Comparison of ENCODE assay signal across 11 mouse cellular contexts in genomic region chr9:101045710-101046338, GRCm38 (mm10). TPM values are rescaled to one million over a fixed set of nuclear protein-coding genes. Genes with fewer than 3 reads are reported as not detected.
DNase-seq lines count a peak whose midpoint lies in the region; ATAC-seq and TF ChIP-seq lines count a peak whose summit lies in the region.
"Had no signal": no experiment of that assay in that cellular context is flagged by ENCODE, and none has a peak within 500 bp of the region (broad histone marks: within the 10 kb centered on the region; RNA-seq: fewer than 3 reads in every experiment).

No protein-coding gene starts in this region.

- no peak for TF ChIP-seq POLR2A in small intestine, adult 2 months (IDR thresholded peaks at IDR 0.05; ENCODE audit: low read depth, low read length)

- WGBS in lung, embryonic 14.5 days = 36% methylated on average over 15 of the region's 15 CpGs
- 32% methylated on average over 15 of the region's 15 CpGs for WGBS in intestine, embryonic 16.5 days
- 48% methylated on average over 15 of the region's 15 CpGs for WGBS in kidney, postnatal 0 days
- WGBS in small intestine, adult 2 months = 8% methylated on average over 15 of the region's 15 CpGs

- H3K4me1 ChIP-seq in lung, embryonic 14.5 days (ENCODE audit: insufficient read depth) = peaks cover 9% of the 10 kb centered on the region; the same call in 1 of the 2 replicates
- peaks cover 8% of the 10 kb centered on the region for H3K4me1 ChIP-seq in intestine, embryonic 16.5 days (ENCODE audit: control insufficient read depth, insufficient read depth, low read length)
- H3K4me1 ChIP-seq in kidney, postnatal 0 days (replicated peaks; ENCODE audit: insufficient read depth, low read length) = peaks cover 5% of the 10 kb centered on the region
- H3K4me1 ChIP-seq in small intestine, adult 2 months (ENCODE audit: control insufficient read depth, insufficient read depth, insufficient read length, low read length) = peaks cover 2% of the 10 kb centered on the region; the same call in 1 of the 2 replicates
- H3K4me1 ChIP-seq: embryonic facial prominence, embryonic 12.5 days had no signal

- no peaks in the 10 kb centered on the region for H3K27me3 ChIP-seq in lung, embryonic 14.5 days (ENCODE audit: insufficient read depth, low read length)
- no peaks in the 10 kb centered on the region for H3K27me3 ChIP-seq in intestine, embryonic 16.5 days (replicated peaks; ENCODE audit: control insufficient read depth, insufficient read depth, low read length)
- H3K27me3 ChIP-seq in kidney, postnatal 0 days (ENCODE audit: insufficient read depth, low read length) = no peaks in the 10 kb centered on the region
- H3K27me3 ChIP-seq in small intestine, adult 2 months (ENCODE audit: control insufficient read depth, insufficient read depth, low read length) = no peaks in the 10 kb centered on the region
- H3K27me3 ChIP-seq: embryonic facial prominence, embryonic 12.5 days had no signal

- H3K4me3 ChIP-seq in lung, embryonic 14.5 days (ENCODE audit: low read depth, low read length) = no peak overlapping the region
- H3K4me3 ChIP-seq in intestine, embryonic 16.5 days (ENCODE audit: low read length) = 0 out of 2 replicates have a peak overlapping the region, but pooled peaks have one; percentile 3
- no peak overlapping the region for H3K4me3 ChIP-seq in kidney, postnatal 0 days (replicated peaks; ENCODE audit: low read depth, low read length)
- peak overlapping the region; percentile 38; the same call in 1 of the 2 replicates for H3K4me3 ChIP-seq in small intestine, adult 2 months (ENCODE audit: low read depth, low read length)
- H3K4me3 ChIP-seq: embryonic facial prominence, embryonic 12.5 days had no signal

- peak overlapping the region; percentile 40 for H3K4me2 ChIP-seq in lung, embryonic 14.5 days
- peak overlapping the region; percentile 46 for H3K4me2 ChIP-seq in intestine, embryonic 16.5 days (ENCODE audit: low read depth, low read length)
- 0 out of 2 replicates have a peak overlapping the region, but pooled peaks have one; percentile 7 for H3K4me2 ChIP-seq in kidney, postnatal 0 days (ENCODE audit: low read length)
- H3K4me2 ChIP-seq: embryonic facial prominence, embryonic 12.5 days; hindbrain, embryonic 14.5 days had no signal

- TF ChIP-seq CTCF in lung, embryonic 14.5 days (IDR thresholded peaks at IDR 0.05; ENCODE audit: low read depth) = no peak
- no peak for TF ChIP-seq CTCF in kidney, postnatal 0 days (IDR thresholded peaks at IDR 0.05; ENCODE audit: low read depth)
- no peak for TF ChIP-seq CTCF in small intestine, adult 2 months (IDR thresholded peaks at IDR 0.05; ENCODE audit: extremely low read depth, insufficient read length, insufficient replicate concordance, low read depth, low read length)

- H3K9me3 ChIP-seq in lung, embryonic 14.5 days (ENCODE audit: low read depth, low read length) = 0 out of 2 replicates have a peak, but pooled peaks cover 3% of the 10 kb centered on the region
- no peaks in the 10 kb centered on the region for H3K9me3 ChIP-seq in intestine, embryonic 16.5 days (ENCODE audit: control insufficient read depth, low read length)
- no peaks in the 10 kb centered on the region for H3K9me3 ChIP-seq in kidney, postnatal 0 days (replicated peaks; ENCODE audit: low read length)
- H3K9me3 ChIP-seq: embryonic facial prominence, embryonic 12.5 days had no signal

- peak overlapping the region; percentile 6; the same call in 1 of the 2 replicates for H3K27ac ChIP-seq in lung, embryonic 14.5 days (ENCODE audit: low read depth)
- peak overlapping the region; percentile 8 for H3K27ac ChIP-seq in intestine, embryonic 16.5 days (ENCODE audit: low read length)
- H3K27ac ChIP-seq in kidney, postnatal 0 days = peak overlapping the region; percentile 38
- H3K27ac ChIP-seq in small intestine, adult 2 months (ENCODE audit: insufficient read depth, low read depth, low read length) = peak overlapping the region; percentile 16; the same call in 1 of the 2 replicates
- H3K27ac ChIP-seq: embryonic facial prominence, embryonic 12.5 days; hindbrain, embryonic 14.5 days had no signal

- peak; percentile 56 for DNase-seq in lung, embryonic 14.5 days
- no peak for DNase-seq in lung, postnatal 36 days
- peak; percentile 23 for DNase-seq in kidney, postnatal 0 days (ENCODE audit: low spot score)
- DNase-seq in gastrocnemius, postnatal 10 days = no peak
- no peak for DNase-seq in gastrocnemius, postnatal 25 days
- DNase-seq: lung, postnatal 10 days; right cerebral cortex, postnatal 25 days had no signal

- H3K36me3 ChIP-seq in lung, embryonic 14.5 days (ENCODE audit: insufficient read depth) = no peaks in the 10 kb centered on the region
- no peaks in the 10 kb centered on the region for H3K36me3 ChIP-seq in intestine, embryonic 16.5 days (ENCODE audit: control insufficient read depth, insufficient read depth, low read length)
- no peaks in the 10 kb centered on the region for H3K36me3 ChIP-seq in kidney, postnatal 0 days (ENCODE audit: insufficient read depth, low read length)
- H3K36me3 ChIP-seq in small intestine, adult 2 months (ENCODE audit: control insufficient read depth, insufficient read depth, low read length) = no peaks in the 10 kb centered on the region
- H3K36me3 ChIP-seq: embryonic facial prominence, embryonic 12.5 days had no signal

- no peak overlapping the region for H3K9ac ChIP-seq in lung, embryonic 14.5 days
- H3K9ac ChIP-seq in intestine, embryonic 16.5 days (ENCODE audit: low read depth, low read length) = 0 out of 2 replicates have a peak overlapping the region, but pooled peaks have one; percentile 30
- H3K9ac ChIP-seq in kidney, postnatal 0 days (ENCODE audit: low read depth, low read length) = no peak overlapping the region
- H3K9ac ChIP-seq: embryonic facial prominence, embryonic 12.5 days; hindbrain, embryonic 14.5 days had no signal

- no peak for ATAC-seq in lung, embryonic 14.5 days (ENCODE audit: insufficient read depth)
- ATAC-seq in intestine, embryonic 16.5 days = peak; percentile 67
- no peak for ATAC-seq in kidney, postnatal 0 days (replicated peaks; ENCODE audit: low FRiP score, low read depth)

RNA-seq across cellular contexts. Expression of gene Pccb, which starts 11.1 kb away (rescaled TPM):
- polyA plus RNA-seq in lung, embryonic 14.5 days (2014; fragmentation: Nextera tagmentation; extraction: Ambion mirVana) = 22.3 and 22.4 TPM in 2 replicates
- 29.8 and 30.9 TPM in 2 replicates for polyA plus RNA-seq in intestine, embryonic 16.5 days (2015; fragmentation: Nextera tagmentation; extraction: Ambion mirVana)
- 42.0 and 48.5 TPM in 2 replicates for polyA plus RNA-seq in kidney, postnatal 0 days (2015; fragmentation: Nextera tagmentation; extraction: Ambion mirVana)
- polyA plus RNA-seq in small intestine, adult 2 months (2012; rRNA removed) = 41.9 and 60.1 TPM in 2 replicates
- total RNA-seq in gastrocnemius, postnatal 10 days (2021) = 10 to 100 TPM; 45.3 to 55.6 TPM
- total RNA-seq in gastrocnemius, postnatal 25 days (2021) = 10 to 100 TPM; 51.6 to 57.9 TPM

RNA-seq across cellular contexts. Expression of gene Msl2, which starts 28.1 kb away (rescaled TPM):
- 7.4 and 8.4 TPM in 2 replicates for polyA plus RNA-seq in lung, embryonic 14.5 days (2014; fragmentation: Nextera tagmentation; extraction: Ambion mirVana)
- 2.6 TPM in 2 replicates for polyA plus RNA-seq in intestine, embryonic 16.5 days (2015; fragmentation: Nextera tagmentation; extraction: Ambion mirVana)
- polyA plus RNA-seq in kidney, postnatal 0 days (2015; fragmentation: Nextera tagmentation; extraction: Ambion mirVana) = 5.7 and 6.5 TPM in 2 replicates
- polyA plus RNA-seq in small intestine, adult 2 months (2012; rRNA removed) = 14.2 and 24.4 TPM in 2 replicates
- total RNA-seq in gastrocnemius, postnatal 10 days (2021) = 10 to 100 TPM; 25.3 to 28.5 TPM
- 10 to 100 TPM; 20.9 to 23.1 TPM for total RNA-seq in gastrocnemius, postnatal 25 days (2021)

Comparison
In these comparisons a context has a peak if more than half of its experiments do, and no peak if none do; other contexts are left out.
1. DNase-seq: peak in lung, embryonic 14.5 days (single experiment) and kidney, postnatal 0 days (single experiment); none in lung, postnatal 36 days (single experiment), gastrocnemius, postnatal 10 days (single experiment) and gastrocnemius, postnatal 25 days (single experiment).
2. H3K4me3 ChIP-seq: peak in intestine, embryonic 16.5 days (single experiment) and small intestine, adult 2 months (single experiment); none in lung, embryonic 14.5 days (single experiment) and kidney, postnatal 0 days (single experiment).
3. Peak in every context shown above with its lines, with median percentiles within 50 percentile points of each other: H3K27ac ChIP-seq and H3K4me2 ChIP-seq.